17 mouse cellular contexts compared by ENCODE assay signal in the genomic region with DNA sequence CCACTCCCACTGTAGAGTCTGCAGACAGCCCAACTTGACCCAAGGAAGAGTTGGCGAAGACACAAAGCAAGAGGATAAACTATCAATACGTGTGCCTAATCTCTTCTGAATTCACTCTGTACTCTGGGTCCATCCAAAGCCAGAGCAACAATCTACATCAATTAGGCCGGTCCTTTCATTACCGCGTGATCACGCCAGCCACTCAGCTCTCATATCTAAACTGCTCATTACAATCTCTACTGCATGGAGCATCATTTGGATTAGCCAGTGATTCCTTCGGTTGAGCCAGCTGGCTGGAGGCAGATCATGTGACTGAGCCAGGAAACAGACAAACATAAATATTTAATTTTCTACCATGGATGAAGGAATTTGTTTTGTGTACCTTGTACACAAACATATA.
"Had no signal": no experiment of that assay in that cellular context is flagged by ENCODE, and none has a peak within 500 bp of the region (broad histone marks: within the 10 kb centered on the region; RNA-seq: fewer than 3 reads in every experiment).

No protein-coding gene starts in this region.

- H3K4me1 ChIP-seq: limb, embryonic 12.5 days; liver, embryonic 13.5 days; lung, embryonic 15.5 days; megakaryocyte, embryonic 14.5 days had no signal

- H3K27me3 ChIP-seq: limb, embryonic 12.5 days; liver, embryonic 13.5 days; lung, embryonic 15.5 days; megakaryocyte, embryonic 14.5 days; neural tube, embryonic 13.5 days had no signal

- DNase-seq: kidney, adult 11 months; kidney, adult 9 months; kidney, postnatal 10 days; kidney, postnatal 4 days; liver; liver, embryonic 13.5 days; liver, postnatal 0 days; lung, postnatal 14 days; spleen, adult 18-20 months; thymus, adult 18-20 months; thymus, postnatal 14 days had no signal

- H3K36me3 ChIP-seq: limb, embryonic 12.5 days; liver, embryonic 13.5 days; lung, embryonic 15.5 days; midbrain, embryonic 12.5 days; neural tube, embryonic 13.5 days had no signal

- H3K4me2 ChIP-seq: limb, embryonic 12.5 days; liver, embryonic 13.5 days; lung, embryonic 15.5 days; midbrain, embryonic 12.5 days; neural tube, embryonic 13.5 days had no signal

- H3K4me3 ChIP-seq: limb, embryonic 12.5 days; liver, embryonic 13.5 days; lung, embryonic 15.5 days; megakaryocyte, embryonic 14.5 days; midbrain, embryonic 12.5 days; neural tube, embryonic 13.5 days had no signal

- H3K27ac ChIP-seq: limb, embryonic 12.5 days; liver, embryonic 13.5 days; lung, embryonic 15.5 days; macrophage; midbrain, embryonic 12.5 days; neural tube, embryonic 13.5 days had no signal

- ATAC-seq: liver, postnatal 0 days had no signal

- H3K9ac ChIP-seq: limb, embryonic 12.5 days; liver, embryonic 13.5 days; liver, postnatal 0 days; lung, embryonic 15.5 days; midbrain, embryonic 12.5 days; neural tube, embryonic 13.5 days had no signal

- H3K9me3 ChIP-seq: limb, embryonic 12.5 days; liver, embryonic 13.5 days; lung, embryonic 15.5 days; midbrain, embryonic 12.5 days; neural tube, embryonic 13.5 days had no signal
